Mouse (Mus musculus) c-Kit-negative CD71-positive TER-119-positive erythroid progenitor cells, embryonic 14.5 days (primary cell): ENCODE results near the gene Epyc.
"Not testable (repeated sequence)": the region's sequence is repeated elsewhere in the genome, so short reads cannot be mapped to it uniquely, and the experiment has no call there.

ENCODE experiments used
- DNase-seq: peaks from one replicate; pipeline ENCODE4 v3.0.0-alpha.2; 2013; ENCODE audit warnings: low read depth, low spot score

The Epyc gene

GRCm38 (mm10) chr10:97714584-97714983 lies 70.7 kb downstream of the Epyc start:
- no peak for DNase-seq

GRCm38 (mm10) chr10:97715289-97715906 lies 71.5 kb downstream of the Epyc start:
- no peak for DNase-seq

- no peak for DNase-seq
Observed at GRCm38 (mm10) chr10:97717233-97717632, 73.4 kb downstream of the Epyc start.

GRCm38 (mm10) chr10:97718021-97718420 lies 74.2 kb downstream of the Epyc start:
- no peak for DNase-seq

GRCm38 (mm10) chr10:97720625-97721024 lies 76.8 kb downstream of the Epyc start:
- no peak for DNase-seq

GRCm38 (mm10) chr10:97722709-97723108 lies 78.8 kb downstream of the Epyc start:
- DNase-seq = no peak

- DNase-seq = no peak
Observed at GRCm38 (mm10) chr10:97725929-97726328, 82.1 kb downstream of the Epyc start.

- not testable (repeated sequence) for DNase-seq
Observed at GRCm38 (mm10) chr10:97726655-97727054, 82.8 kb downstream of the Epyc start, which contains the start of gene C030005K15Rik. Gene C030005K15Rik (minus strand): TSS chr10:97726755.
